Mouse (Mus musculus): ENCODE measurements around the gene Barx2.

- TF ChIP-seq CHD2 (IDR thresholded peaks at IDR 0.05; ENCODE audit: low read depth, low read length) = no peak
- TF ChIP-seq HCFC1 (IDR thresholded peaks at IDR 0.05; ENCODE audit: borderline replicate concordance, insufficient read depth, low read length) = no peak
- TF ChIP-seq ZNF384 (IDR thresholded peaks at IDR 0.05; ENCODE audit: low read depth, low read length) = no peak
Measured at GRCm38 (mm10) chr9:31849387-31849786, 63.9 kb downstream of the Barx2 start.
